Mouse (Mus musculus) lung, postnatal 25 days (tissue): Measurements from ENCODE around the gene Mamdc4.
"Not testable (repeated sequence)": the region's sequence is repeated elsewhere in the genome, so short reads cannot be mapped to it uniquely, and the experiment has no call there.

ENCODE experiments used
- DNase-seq: peaks from one replicate; pipeline ENCODE4 v3.0.0; 2022; ENCODE audit warnings: low spot score

Mamdc4 gene

GRCm38 (mm10) chr2:25560551-25560950, 14.1 kb downstream of the Mamdc4 start:
- no peak for DNase-seq

GRCm38 (mm10) chr2:25558774-25559173, 15.9 kb downstream of the Mamdc4 start:
- DNase-seq = no peak

- no peak for DNase-seq
Observed at GRCm38 (mm10) chr2:25557964-25558360, 16.7 kb downstream of the Mamdc4 start.

GRCm38 (mm10) chr2:25557221-25557963, 17.3 kb downstream of the Mamdc4 start, which contains the start of gene Edf1:
TSS of gene Edf1 (plus strand) at chr2:25557847.
- DNase-seq = peak; percentile 96

GRCm38 (mm10) chr2:25556296-25556695, 18.3 kb downstream of the Mamdc4 start:
- no peak for DNase-seq

GRCm38 (mm10) chr2:25555479-25555878, 19.2 kb downstream of the Mamdc4 start:
- not testable (repeated sequence) for DNase-seq

- not testable (repeated sequence) for DNase-seq
Observed at GRCm38 (mm10) chr2:25553171-25553786, 21.4 kb downstream of the Mamdc4 start.

- peak; percentile 59 for DNase-seq
Observed at GRCm38 (mm10) chr2:25551186-25551585, 23.5 kb downstream of the Mamdc4 start.

GRCm38 (mm10) chr2:25549021-25549991, 25.3 kb downstream of the Mamdc4 start:
- no peak for DNase-seq

GRCm38 (mm10) chr2:25546811-25547491, 27.7 kb downstream of the Mamdc4 start, which contains the start of gene Traf2:
TSS of gene Traf2 (minus strand) at chr2:25546940.
- DNase-seq = peak; percentile 100

GRCm38 (mm10) chr2:25545996-25546810, 28.4 kb downstream of the Mamdc4 start:
- DNase-seq = peak; percentile 5

- DNase-seq = peak; percentile 13
Observed at GRCm38 (mm10) chr2:25541644-25542367, 32.8 kb downstream of the Mamdc4 start.

- no peak for DNase-seq
Observed at GRCm38 (mm10) chr2:25540541-25540948, 34.1 kb downstream of the Mamdc4 start.

GRCm38 (mm10) chr2:25536531-25536930, 38.1 kb downstream of the Mamdc4 start:
- DNase-seq = no peak

GRCm38 (mm10) chr2:25534866-25535182, 39.8 kb downstream of the Mamdc4 start:
- no peak for DNase-seq

- DNase-seq = peak; percentile 88
Observed at GRCm38 (mm10) chr2:25534178-25534865, 40.3 kb downstream of the Mamdc4 start.

- DNase-seq = no peak
Observed at GRCm38 (mm10) chr2:25533707-25534106, 40.9 kb downstream of the Mamdc4 start.

GRCm38 (mm10) chr2:25526510-25527302, 47.9 kb downstream of the Mamdc4 start:
- DNase-seq = no peak
